Comparison of ENCODE assay signal across 20 mouse cellular contexts in genomic region chr17:26098461-26098860, GRCm38 (mm10). TPM values are rescaled to one million over a fixed set of nuclear protein-coding genes. Genes with fewer than 3 reads are reported as not detected.
DNase-seq lines count a peak whose midpoint lies in the region; ATAC-seq and TF ChIP-seq lines count a peak whose summit lies in the region.
"Had no signal": no experiment of that assay in that cellular context is flagged by ENCODE, and none has a peak within 500 bp of the region (broad histone marks: within the 10 kb centered on the region; RNA-seq: fewer than 3 reads in every experiment).

No protein-coding gene starts in this region.

- peaks cover 3% of the 10 kb centered on the region; the same call in 1 of the 2 replicates for H3K36me3 ChIP-seq in heart, embryonic 10.5 days
- no peaks in the 10 kb centered on the region for H3K36me3 ChIP-seq in midbrain, embryonic 11.5 days (ENCODE audit: control insufficient read depth, insufficient read depth, low read length)
- no peaks in the 10 kb centered on the region for H3K36me3 ChIP-seq in midbrain, embryonic 14.5 days (ENCODE audit: control insufficient read depth, insufficient read depth, low read length)
- H3K36me3 ChIP-seq in forebrain, embryonic 11.5 days (ENCODE audit: control insufficient read depth, insufficient read depth, low read length): no peaks in the 10 kb centered on the region

- CTCF ChIA-PET in Patski (lab: Charles Lee): interaction anchor here (1.2 kb wide), 1 partner anchor 57 kb away, joined by 3 read pairs; no protein-coding TSS in a partner anchor

- no peak overlapping the region for H3K9ac ChIP-seq in midbrain, embryonic 11.5 days (ENCODE audit: low read length)
- no peak overlapping the region for H3K9ac ChIP-seq in midbrain, embryonic 14.5 days (replicated peaks; ENCODE audit: low read length)
- no peak overlapping the region for H3K9ac ChIP-seq in forebrain, embryonic 11.5 days (ENCODE audit: low read length)

- no peak for ATAC-seq in midbrain, embryonic 11.5 days (ENCODE audit: low FRiP score)
- no peak for ATAC-seq in midbrain, embryonic 14.5 days (ENCODE audit: low FRiP score, low TSS enrichment)
- no peak for ATAC-seq in Patski
- no peak for ATAC-seq in forebrain, embryonic 11.5 days (replicated peaks; ENCODE audit: low FRiP score)
- ATAC-seq: activated CD4-positive, CD25-positive, alpha-beta regulatory T cell, adult 4 months; CD4-positive, CD25-positive, alpha-beta regulatory T cell, adult 4 months had no signal

- POLR2A ChIA-PET in Patski (lab: Charles Lee): no interaction called here

- peak; percentile 87 for DNase-seq in heart, adult 11 months
- DNase-seq in heart, embryonic 10.5 days (ENCODE audit: low spot score): no peak
- peak; percentile 84 for DNase-seq in midbrain, embryonic 11.5 days (ENCODE audit: low spot score, missing footprints)
- no peak for DNase-seq in midbrain, embryonic 14.5 days
- no peak for DNase-seq in Patski (ENCODE audit: low read depth, low spot score)
- no peak for DNase-seq in forebrain, embryonic 11.5 days (ENCODE audit: low spot score)
- DNase-seq: adrenal gland, adult 2 months; adrenal gland, adult 8-10 months; adrenal gland, postnatal 10 days; adrenal gland, postnatal 14 days; adrenal gland, postnatal 25 days; adrenal gland, postnatal 36 days; B cell, adult 2 months; cerebellum, adult 11 months; cerebellum, adult 11-12 months; cerebellum, adult 18-20 months; cerebellum, adult 2 months had no signal

- H3K4me3 ChIP-seq in heart, embryonic 10.5 days: no peak overlapping the region
- no peak overlapping the region for H3K4me3 ChIP-seq in midbrain, embryonic 11.5 days (ENCODE audit: low read depth, low read length)
- no peak overlapping the region for H3K4me3 ChIP-seq in midbrain, embryonic 14.5 days (replicated peaks; ENCODE audit: low read depth, low read length)
- no peak overlapping the region for H3K4me3 ChIP-seq in forebrain, embryonic 11.5 days (ENCODE audit: low read depth, low read length)

- no peak overlapping the region for H3K4me2 ChIP-seq in midbrain, embryonic 11.5 days
- no peak overlapping the region for H3K4me2 ChIP-seq in midbrain, embryonic 14.5 days (ENCODE audit: low read length)
- H3K4me2 ChIP-seq in forebrain, embryonic 11.5 days (ENCODE audit: low read depth, low read length, severe bottlenecking): no peak overlapping the region

- H3K9me3 ChIP-seq in heart, embryonic 10.5 days: no peaks in the 10 kb centered on the region
- H3K9me3 ChIP-seq in midbrain, embryonic 11.5 days (ENCODE audit: control insufficient read depth, low read length): no peaks in the 10 kb centered on the region
- H3K9me3 ChIP-seq in midbrain, embryonic 14.5 days (ENCODE audit: control insufficient read depth, low read length): no peaks in the 10 kb centered on the region
- H3K9me3 ChIP-seq in forebrain, embryonic 11.5 days (ENCODE audit: control insufficient read depth, low read length): no peaks in the 10 kb centered on the region
- H3K9me3 ChIP-seq: G1E had no signal

- H3K27ac ChIP-seq in heart, embryonic 10.5 days: no peak overlapping the region
- no peak overlapping the region for H3K27ac ChIP-seq in midbrain, embryonic 11.5 days (ENCODE audit: low read depth, low read length)
- H3K27ac ChIP-seq in midbrain, embryonic 14.5 days (replicated peaks; ENCODE audit: low read depth, low read length): no peak overlapping the region
- H3K27ac ChIP-seq in forebrain, embryonic 11.5 days (ENCODE audit: low read depth, low read length): no peak overlapping the region

- in situ Hi-C loops in Patski (cut with MboI; ENCODE audit: low pct_unique_long_range_greater_than_20kb): no loop called here

- peak; percentile 6 for TF ChIP-seq CTCF in Patski (IDR thresholded peaks at IDR 0.05)

- no peaks in the 10 kb centered on the region for H3K27me3 ChIP-seq in heart, embryonic 10.5 days (ENCODE audit: insufficient read depth, poor library complexity, severe bottlenecking)
- no peaks in the 10 kb centered on the region for H3K27me3 ChIP-seq in midbrain, embryonic 11.5 days (ENCODE audit: control insufficient read depth, insufficient read depth, low read length)
- no peaks in the 10 kb centered on the region for H3K27me3 ChIP-seq in midbrain, embryonic 14.5 days (ENCODE audit: control insufficient read depth, insufficient read depth, low read length)
- peaks cover 9% of the 10 kb centered on the region for H3K27me3 ChIP-seq in Patski
- no peaks in the 10 kb centered on the region for H3K27me3 ChIP-seq in forebrain, embryonic 11.5 days (ENCODE audit: control insufficient read depth, insufficient read depth, low read length)

- peaks cover 21% of the 10 kb centered on the region for H3K4me1 ChIP-seq in heart, embryonic 10.5 days
- H3K4me1 ChIP-seq in midbrain, embryonic 11.5 days (ENCODE audit: control insufficient read depth, insufficient read depth, low read length): peaks cover 8% of the 10 kb centered on the region; the same call in 1 of the 2 replicates
- peaks cover 2% of the 10 kb centered on the region; the same call in 1 of the 2 replicates for H3K4me1 ChIP-seq in midbrain, embryonic 14.5 days (ENCODE audit: control insufficient read depth, insufficient read depth, low read length)
- H3K4me1 ChIP-seq in forebrain, embryonic 11.5 days (replicated peaks; ENCODE audit: control insufficient read depth, insufficient read depth, low read length): peaks cover 6% of the 10 kb centered on the region; the same call in 1 of the 2 replicates

- WGBS in heart, embryonic 10.5 days: 89% methylated on average over 7 of the region's 7 CpGs
- WGBS in midbrain, embryonic 11.5 days: 90% methylated on average over 7 of the region's 7 CpGs
- 90% methylated on average over 7 of the region's 7 CpGs for WGBS in midbrain, embryonic 14.5 days
- WGBS in forebrain, embryonic 11.5 days: 92% methylated on average over 7 of the region's 7 CpGs

RNA-seq across cellular contexts. Expression of gene Nme4, which starts 3.1 kb away (rescaled TPM):
- 115 and 137 TPM in 2 replicates for polyA plus RNA-seq in heart, embryonic 10.5 days (2016; fragmentation: Nextera tagmentation; extraction: Ambion mirVana)
- 51.5 and 57.7 TPM in 2 replicates for polyA plus RNA-seq in midbrain, embryonic 11.5 days (2014; fragmentation: Nextera tagmentation; extraction: Ambion mirVana)
- 17.5 and 23.7 TPM in 2 replicates for polyA plus RNA-seq in midbrain, embryonic 14.5 days (2014; fragmentation: Nextera tagmentation; extraction: Ambion mirVana)
- 0.31 TPM for polyA plus RNA-seq in Patski (2021)
- 74.6 and 89.6 TPM in 2 replicates for polyA plus RNA-seq in forebrain, embryonic 11.5 days (2014; fragmentation: Nextera tagmentation; extraction: Ambion mirVana)

RNA-seq across cellular contexts. Expression of gene Decr2, which starts 8.3 kb away (rescaled TPM):
- polyA plus RNA-seq in heart, embryonic 10.5 days (2016; fragmentation: Nextera tagmentation; extraction: Ambion mirVana): 32.8 and 39.6 TPM in 2 replicates
- 17.0 and 18.1 TPM in 2 replicates for polyA plus RNA-seq in midbrain, embryonic 11.5 days (2014; fragmentation: Nextera tagmentation; extraction: Ambion mirVana)
- polyA plus RNA-seq in midbrain, embryonic 14.5 days (2014; fragmentation: Nextera tagmentation; extraction: Ambion mirVana): 21.0 and 21.5 TPM in 2 replicates
- polyA plus RNA-seq in Patski (2021): 42.4 TPM
- polyA plus RNA-seq in forebrain, embryonic 11.5 days (2014; fragmentation: Nextera tagmentation; extraction: Ambion mirVana): 22.5 and 24.6 TPM in 2 replicates

RNA-seq across cellular contexts. Expression of gene Tmem8, which starts 14.6 kb away (rescaled TPM):
- polyA plus RNA-seq in heart, embryonic 10.5 days (2016; fragmentation: Nextera tagmentation; extraction: Ambion mirVana): 0.71 and 1.2 TPM in 2 replicates
- polyA plus RNA-seq in midbrain, embryonic 11.5 days (2014; fragmentation: Nextera tagmentation; extraction: Ambion mirVana): 1.1 and 1.3 TPM in 2 replicates
- 2.4 and 2.9 TPM in 2 replicates for polyA plus RNA-seq in midbrain, embryonic 14.5 days (2014; fragmentation: Nextera tagmentation; extraction: Ambion mirVana)
- 22.7 TPM for polyA plus RNA-seq in Patski (2021)
- polyA plus RNA-seq in forebrain, embryonic 11.5 days (2014; fragmentation: Nextera tagmentation; extraction: Ambion mirVana): 1.2 and 1.3 TPM in 2 replicates

RNA-seq across cellular contexts. Expression of gene Mrpl28, which starts 24.8 kb away (rescaled TPM):
- polyA plus RNA-seq in heart, embryonic 10.5 days (2016; fragmentation: Nextera tagmentation; extraction: Ambion mirVana): 273 and 284 TPM in 2 replicates
- 256 and 275 TPM in 2 replicates for polyA plus RNA-seq in midbrain, embryonic 11.5 days (2014; fragmentation: Nextera tagmentation; extraction: Ambion mirVana)
- polyA plus RNA-seq in midbrain, embryonic 14.5 days (2014; fragmentation: Nextera tagmentation; extraction: Ambion mirVana): 170 and 190 TPM in 2 replicates
- 118 TPM for polyA plus RNA-seq in Patski (2021)
- 273 and 285 TPM in 2 replicates for polyA plus RNA-seq in forebrain, embryonic 11.5 days (2014; fragmentation: Nextera tagmentation; extraction: Ambion mirVana)

RNA-seq across cellular contexts. Expression of gene Rab11fip3, which starts 29.1 kb away (rescaled TPM):
- polyA plus RNA-seq in heart, embryonic 10.5 days (2016; fragmentation: Nextera tagmentation; extraction: Ambion mirVana): 12.3 and 16.6 TPM in 2 replicates
- polyA plus RNA-seq in midbrain, embryonic 11.5 days (2014; fragmentation: Nextera tagmentation; extraction: Ambion mirVana): 18.1 and 18.2 TPM in 2 replicates
- polyA plus RNA-seq in midbrain, embryonic 14.5 days (2014; fragmentation: Nextera tagmentation; extraction: Ambion mirVana): 27.4 and 28.6 TPM in 2 replicates
- polyA plus RNA-seq in Patski (2021): 35.9 TPM
- polyA plus RNA-seq in forebrain, embryonic 11.5 days (2014; fragmentation: Nextera tagmentation; extraction: Ambion mirVana): 31.3 and 35.1 TPM in 2 replicates

Comparison
In these comparisons a context has a peak if more than half of its experiments do, and no peak if none do; other contexts are left out.
1. DNase-seq: peak in heart, adult 11 months (single experiment) and midbrain, embryonic 11.5 days (single experiment); none in heart, embryonic 10.5 days (single experiment), midbrain, embryonic 14.5 days (single experiment), Patski (single experiment) and forebrain, embryonic 11.5 days (single experiment).
2. RNA of gene Nme4, which starts 3.1 kb away (polyA plus RNA-seq): 115 to 137 TPM in heart, embryonic 10.5 days, 74.6 to 89.6 TPM in forebrain, embryonic 11.5 days, 51.5 to 57.7 TPM in midbrain, embryonic 11.5 days and 17.5 to 23.7 TPM in midbrain, embryonic 14.5 days; 0.31 TPM in Patski (single experiment); every median in the first group is over 10 times any median in the second.